Mouse (Mus musculus): ENCODE measurements around the gene Syngap1. TPM values are rescaled to one million over a fixed set of nuclear protein-coding genes. Genes with fewer than 3 reads are reported as not detected.

Gene Syngap1
- polyA plus RNA-seq, 1 experiment from 2014 or later = 4.6 TPM

DNA sequence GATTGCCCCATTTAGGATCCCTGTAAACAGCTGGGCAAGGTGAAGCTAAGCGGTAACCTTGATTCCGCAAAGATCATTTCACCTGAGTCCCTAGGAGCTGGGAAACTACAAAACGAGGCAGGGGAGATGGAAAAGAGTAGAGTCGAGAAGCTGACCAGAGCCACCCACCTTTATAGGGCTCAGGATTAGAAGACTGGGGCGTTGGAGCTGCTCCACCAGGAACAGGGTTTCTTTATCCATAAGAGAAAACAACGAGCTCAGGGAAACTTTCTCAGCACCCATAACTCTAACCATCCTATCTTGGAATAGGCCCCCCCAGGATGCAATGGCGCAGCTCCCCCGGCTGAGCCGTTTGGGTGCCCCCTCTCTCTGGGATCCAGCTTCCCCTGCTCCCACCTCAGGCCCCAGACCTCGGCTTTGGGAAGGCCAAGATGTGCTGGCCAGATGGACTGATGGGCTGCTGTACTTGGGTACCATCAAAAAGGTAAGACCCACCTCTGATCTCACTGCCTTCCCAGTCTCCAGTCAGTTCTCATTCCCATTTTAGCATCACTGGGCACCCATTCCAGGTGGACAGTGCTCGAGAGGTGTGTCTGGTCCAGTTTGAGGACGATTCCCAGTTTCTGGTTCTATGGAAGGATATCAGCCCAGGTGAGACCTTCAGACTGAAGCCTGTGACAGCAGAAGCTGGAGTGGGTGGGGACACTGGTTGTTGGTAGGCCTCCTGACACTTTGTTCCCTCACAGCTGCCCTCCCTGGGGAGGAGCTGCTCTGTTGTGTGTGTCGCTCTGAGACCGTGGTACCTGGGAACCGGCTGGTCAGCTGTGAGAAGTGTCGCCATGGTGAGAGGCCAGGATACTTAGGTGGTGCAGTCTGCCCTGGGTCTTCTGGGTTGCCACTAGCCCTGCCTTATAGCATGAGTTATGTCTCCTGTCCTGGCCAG is 6.9 kb upstream of the Syngap1 start:
- Histone ChIP-seq H3K4me2 (ENCODE audit: low read length) (peak overlapping the region; percentile 71), H3K4me3 (ENCODE audit: low read depth, low read length) (peak overlapping the region; percentile 56), H3K36me3 (ENCODE audit: control insufficient read depth, insufficient read depth, low read length) (peaks cover 17% of the 10 kb centered on the region), H3K4me1 (ENCODE audit: control insufficient read depth, insufficient read depth, low read length) (peaks cover 26% of the 10 kb centered on the region), H3K9ac (ENCODE audit: low read depth, low read length) (peak overlapping the region; percentile 81), H3K9me3 (replicated peaks; ENCODE audit: control insufficient read depth, low read length, poor library complexity, severe bottlenecking) (no peaks in the 10 kb centered on the region), H3K27ac (ENCODE audit: low read length) (no peak overlapping the region; the same call in 1 of the 2 replicates), H3K27me3 (ENCODE audit: control insufficient read depth, insufficient read depth, low read depth, low read length) (no peaks in the 10 kb centered on the region)
- no peak for ATAC-seq
- 85% methylated on average over 16 of the region's 16 CpGs for WGBS

- WGBS = 93% methylated on average over 9 of the region's 9 CpGs
- no peak overlapping the region for H3K27ac ChIP-seq (ENCODE audit: low read length)
- no peak overlapping the region for H3K4me3 ChIP-seq (ENCODE audit: low read depth, low read length)
- no peak overlapping the region for H3K4me2 ChIP-seq (ENCODE audit: low read length)
- ATAC-seq = no peak
- no peaks in the 10 kb centered on the region for H3K27me3 ChIP-seq (ENCODE audit: control insufficient read depth, insufficient read depth, low read depth, low read length)
- peaks cover 28% of the 10 kb centered on the region for H3K4me1 ChIP-seq (ENCODE audit: control insufficient read depth, insufficient read depth, low read length)
- H3K9me3 ChIP-seq (replicated peaks; ENCODE audit: control insufficient read depth, low read length, poor library complexity, severe bottlenecking) = no peaks in the 10 kb centered on the region
- H3K36me3 ChIP-seq (ENCODE audit: control insufficient read depth, insufficient read depth, low read length) = peaks cover 17% of the 10 kb centered on the region
- no peak overlapping the region for H3K9ac ChIP-seq (ENCODE audit: low read depth, low read length)
Measured at GRCm38 (mm10) chr17:26935027-26935426, 6.0 kb upstream of the Syngap1 start.

GRCm38 (mm10) chr17:26936453-26936852 is 4.6 kb upstream of the Syngap1 start:
- H3K4me3 ChIP-seq (ENCODE audit: low read depth, low read length) = no peak overlapping the region
- no peak overlapping the region for H3K4me2 ChIP-seq (ENCODE audit: low read length)
- no peaks in the 10 kb centered on the region for H3K27me3 ChIP-seq (ENCODE audit: control insufficient read depth, insufficient read depth, low read depth, low read length)
- H3K9me3 ChIP-seq (replicated peaks; ENCODE audit: control insufficient read depth, low read length, poor library complexity, severe bottlenecking) = no peaks in the 10 kb centered on the region
- no peak overlapping the region for H3K9ac ChIP-seq (ENCODE audit: low read depth, low read length)
- peaks cover 17% of the 10 kb centered on the region for H3K36me3 ChIP-seq (ENCODE audit: control insufficient read depth, insufficient read depth, low read length)
- WGBS = 86% methylated on average over 12 of the region's 12 CpGs
- peaks cover 39% of the 10 kb centered on the region for H3K4me1 ChIP-seq (ENCODE audit: control insufficient read depth, insufficient read depth, low read length)
- no peak overlapping the region for H3K27ac ChIP-seq (ENCODE audit: low read length)
- ATAC-seq = no peak

GRCm38 (mm10) chr17:26936921-26937695 is 3.9 kb upstream of the Syngap1 start:
- Histone ChIP-seq H3K4me1 (ENCODE audit: control insufficient read depth, insufficient read depth, low read length) (peaks cover 40% of the 10 kb centered on the region), H3K9ac (ENCODE audit: low read depth, low read length) (no peak overlapping the region)
- no peak for ATAC-seq

GRCm38 (mm10) chr17:26937883-26938695 is 3.0 kb upstream of the Syngap1 start:
- Histone ChIP-seq H3K4me1 (ENCODE audit: control insufficient read depth, insufficient read depth, low read length) (peaks cover 46% of the 10 kb centered on the region), H3K4me3 (ENCODE audit: low read depth, low read length) (peak overlapping the region; percentile 72), H3K9me3 (replicated peaks; ENCODE audit: control insufficient read depth, low read length, poor library complexity, severe bottlenecking) (no peaks in the 10 kb centered on the region), H3K27ac (ENCODE audit: low read length) (no peak overlapping the region), H3K36me3 (ENCODE audit: control insufficient read depth, insufficient read depth, low read length) (peaks cover 17% of the 10 kb centered on the region), H3K9ac (ENCODE audit: low read depth, low read length) (peak overlapping the region; percentile 73), H3K27me3 (ENCODE audit: control insufficient read depth, insufficient read depth, low read depth, low read length) (no peaks in the 10 kb centered on the region), H3K4me2 (ENCODE audit: low read length) (peak overlapping the region; percentile 98)
- WGBS = 63% methylated on average over 16 of the region's 16 CpGs
- no peak for ATAC-seq

More at GRCm38 (mm10) chr17:26936921-26937695, 3.9 kb upstream of the Syngap1 start:
- no peak overlapping the region for H3K27ac ChIP-seq (ENCODE audit: low read length)
- 90% methylated on average over 15 of the region's 15 CpGs for WGBS
- H3K27me3 ChIP-seq (ENCODE audit: control insufficient read depth, insufficient read depth, low read depth, low read length) = no peaks in the 10 kb centered on the region
- no peaks in the 10 kb centered on the region for H3K9me3 ChIP-seq (replicated peaks; ENCODE audit: control insufficient read depth, low read length, poor library complexity, severe bottlenecking)
- H3K4me2 ChIP-seq (ENCODE audit: low read length) = no peak overlapping the region
- peaks cover 17% of the 10 kb centered on the region for H3K36me3 ChIP-seq (ENCODE audit: control insufficient read depth, insufficient read depth, low read length)
- H3K4me3 ChIP-seq (ENCODE audit: low read depth, low read length) = no peak overlapping the region

- no peaks in the 10 kb centered on the region for H3K27me3 ChIP-seq (ENCODE audit: control insufficient read depth, insufficient read depth, low read depth, low read length)
- peak overlapping the region; percentile 73 for H3K9ac ChIP-seq (ENCODE audit: low read depth, low read length)
- H3K4me3 ChIP-seq (ENCODE audit: low read depth, low read length) = peak overlapping the region; percentile 72
- H3K9me3 ChIP-seq (replicated peaks; ENCODE audit: control insufficient read depth, low read length, poor library complexity, severe bottlenecking) = no peaks in the 10 kb centered on the region
- H3K27ac ChIP-seq (ENCODE audit: low read length) = peak overlapping the region; percentile 85
- peaks cover 45% of the 10 kb centered on the region for H3K4me1 ChIP-seq (ENCODE audit: control insufficient read depth, insufficient read depth, low read length)
- under 1% methylated on average over 22 of the region's 22 CpGs for WGBS
- peaks cover 17% of the 10 kb centered on the region for H3K36me3 ChIP-seq (ENCODE audit: control insufficient read depth, insufficient read depth, low read length)
- H3K4me2 ChIP-seq (ENCODE audit: low read length) = peak overlapping the region; percentile 98
- ATAC-seq = no peak
Measured at GRCm38 (mm10) chr17:26938731-26939130, 2.3 kb upstream of the Syngap1 start.

- WGBS = under 1% methylated on average over 67 of the region's 70 CpGs
- peak within 1 kb of the TSS; percentile 72 for H3K4me3 ChIP-seq (ENCODE audit: low read depth, low read length)
- H3K27me3 ChIP-seq (ENCODE audit: control insufficient read depth, insufficient read depth, low read depth, low read length) = no peaks in the 10 kb centered on the region
- H3K4me1 ChIP-seq (ENCODE audit: control insufficient read depth, insufficient read depth, low read length) = peaks cover 39% of the 10 kb centered on the region
- no peaks in the 10 kb centered on the region for H3K9me3 ChIP-seq (replicated peaks; ENCODE audit: control insufficient read depth, low read length, poor library complexity, severe bottlenecking)
- H3K9ac ChIP-seq (ENCODE audit: low read depth, low read length) = peak within 1 kb of the TSS; percentile 73
- peaks cover 17% of the 10 kb centered on the region for H3K36me3 ChIP-seq (ENCODE audit: control insufficient read depth, insufficient read depth, low read length)
- H3K4me2 ChIP-seq (ENCODE audit: low read length) = peak within 1 kb of the TSS; percentile 98
- peak within 1 kb of the TSS; percentile 96 for H3K27ac ChIP-seq (ENCODE audit: low read length)
- peak; percentile 91 for ATAC-seq
Measured at GRCm38 (mm10) chr17:26939178-26939972, 1.7 kb upstream of the Syngap1 start, which contains the start of gene Cuta. Cuta (minus strand) TSS chr17:26939569.

DNA sequence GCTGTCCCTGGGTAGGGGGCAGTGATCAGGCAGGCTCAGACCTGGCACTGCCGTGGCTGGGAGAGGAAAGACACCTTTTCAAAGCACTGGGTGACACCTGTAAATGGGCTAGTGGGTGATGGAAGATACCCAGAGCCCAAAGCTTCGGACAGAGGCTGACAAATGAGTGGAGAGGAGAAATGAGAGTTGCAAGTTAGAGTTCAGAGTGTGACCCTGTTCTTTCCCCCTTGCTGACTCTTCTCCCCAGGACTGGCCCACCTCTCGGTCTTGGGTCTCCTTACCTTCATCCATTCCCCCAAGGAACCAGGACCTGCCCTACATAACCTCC is 1.1 kb upstream of the Syngap1 start:
- Histone ChIP-seq H3K4me2 (ENCODE audit: low read length) (peak overlapping the region; percentile 98), H3K9ac (ENCODE audit: low read depth, low read length) (peak overlapping the region; percentile 73), H3K27me3 (ENCODE audit: control insufficient read depth, insufficient read depth, low read depth, low read length) (no peaks in the 10 kb centered on the region), H3K36me3 (ENCODE audit: control insufficient read depth, insufficient read depth, low read length) (peaks cover 17% of the 10 kb centered on the region), H3K4me3 (ENCODE audit: low read depth, low read length) (peak overlapping the region; percentile 72), H3K27ac (ENCODE audit: low read length) (peak overlapping the region; percentile 96), H3K4me1 (ENCODE audit: control insufficient read depth, insufficient read depth, low read length) (peaks cover 38% of the 10 kb centered on the region), H3K9me3 (replicated peaks; ENCODE audit: control insufficient read depth, low read length, poor library complexity, severe bottlenecking) (no peaks in the 10 kb centered on the region)
- ATAC-seq = peak; percentile 8
- 0% methylated on average over 3 of the region's 3 CpGs for WGBS

Data from midbrain, embryonic 16.5 days (tissue).